Mouse (Mus musculus) layer of hippocampus, postnatal 14 days (tissue): ENCODE results near the gene Tmprss4. TPM values are rescaled to one million over a fixed set of nuclear protein-coding genes. Genes with fewer than 3 reads are reported as not detected.

Source experiments
- DNase-seq, 2 experiments: peaks; one replicate each; pipeline ENCODE4 v3.0.0; 2021 to 2022; ENCODE audit warnings: low spot score in 2 of 2, mixed read lengths in 1 of 2
- total RNA-seq, 2 experiments: library from RNA; stranded (reverse); gene quantifications; 2 replicates each; pipeline ENCODE4 v1.2.3; 2021

Tmprss4 gene
- total RNA-seq, 2 experiments from 2014 or later: not detected

DNA sequence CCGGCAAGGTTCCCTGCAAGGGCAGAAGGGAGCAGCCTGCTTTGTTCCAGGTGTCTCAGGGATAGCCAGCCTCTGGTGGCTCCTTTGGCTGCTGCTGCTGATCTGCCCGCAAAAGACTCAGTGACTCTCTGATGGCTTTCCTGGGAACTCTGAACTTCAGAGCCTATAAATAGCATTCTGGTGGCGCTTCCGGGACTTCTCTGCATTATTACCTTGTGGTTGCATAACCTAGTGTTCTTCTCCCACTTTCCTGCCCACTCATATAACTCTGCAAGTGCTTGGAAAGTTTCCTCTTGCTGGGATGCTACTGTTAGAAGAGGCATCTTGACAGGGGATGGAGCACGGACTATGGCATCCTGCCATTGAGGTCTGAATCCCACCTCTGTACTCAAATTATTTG is 6.3 kb downstream of the Tmprss4 start:
- no peak for DNase-seq

DNA sequence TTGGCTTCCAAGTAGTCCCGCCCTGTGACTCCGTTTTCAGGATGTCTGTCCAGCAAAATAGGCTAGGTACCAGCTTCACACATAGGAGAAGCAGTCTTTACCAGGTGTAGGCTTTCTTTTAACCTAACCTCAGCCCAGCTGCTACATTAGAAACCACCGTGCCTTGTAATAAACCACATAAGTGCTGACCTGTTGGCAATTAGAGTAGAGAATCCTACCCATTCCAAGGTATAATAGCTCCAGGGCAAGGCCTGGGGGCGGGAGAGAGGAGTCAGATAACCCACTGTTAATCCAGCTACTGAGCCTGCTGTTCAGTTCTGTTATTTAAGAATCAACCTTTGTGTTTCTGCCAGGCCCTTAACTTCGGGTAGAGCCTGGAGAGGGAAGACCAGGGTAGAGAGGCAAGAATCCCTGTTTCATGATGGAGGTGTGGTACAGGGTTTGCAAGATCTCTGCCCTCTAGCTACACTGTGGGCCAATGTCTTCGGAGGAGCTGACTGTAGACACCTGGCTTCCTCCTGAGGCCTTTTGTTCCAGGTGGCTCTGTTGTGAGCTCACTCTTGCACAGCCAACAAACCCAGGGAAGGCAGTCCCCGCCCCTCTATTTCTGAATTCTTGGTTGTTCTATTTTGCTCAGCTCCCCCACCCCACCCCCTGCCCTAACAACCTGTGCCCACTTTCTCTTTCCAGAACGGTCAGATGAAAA is 7.6 kb downstream of the Tmprss4 start:
- no peak for DNase-seq

GRCm38 (mm10) chr9:45195468-45195867 is 8.4 kb downstream of the Tmprss4 start:
- no peak for DNase-seq

GRCm38 (mm10) chr9:45189661-45190174 is 14.2 kb downstream of the Tmprss4 start:
- DNase-seq: no peak

DNA sequence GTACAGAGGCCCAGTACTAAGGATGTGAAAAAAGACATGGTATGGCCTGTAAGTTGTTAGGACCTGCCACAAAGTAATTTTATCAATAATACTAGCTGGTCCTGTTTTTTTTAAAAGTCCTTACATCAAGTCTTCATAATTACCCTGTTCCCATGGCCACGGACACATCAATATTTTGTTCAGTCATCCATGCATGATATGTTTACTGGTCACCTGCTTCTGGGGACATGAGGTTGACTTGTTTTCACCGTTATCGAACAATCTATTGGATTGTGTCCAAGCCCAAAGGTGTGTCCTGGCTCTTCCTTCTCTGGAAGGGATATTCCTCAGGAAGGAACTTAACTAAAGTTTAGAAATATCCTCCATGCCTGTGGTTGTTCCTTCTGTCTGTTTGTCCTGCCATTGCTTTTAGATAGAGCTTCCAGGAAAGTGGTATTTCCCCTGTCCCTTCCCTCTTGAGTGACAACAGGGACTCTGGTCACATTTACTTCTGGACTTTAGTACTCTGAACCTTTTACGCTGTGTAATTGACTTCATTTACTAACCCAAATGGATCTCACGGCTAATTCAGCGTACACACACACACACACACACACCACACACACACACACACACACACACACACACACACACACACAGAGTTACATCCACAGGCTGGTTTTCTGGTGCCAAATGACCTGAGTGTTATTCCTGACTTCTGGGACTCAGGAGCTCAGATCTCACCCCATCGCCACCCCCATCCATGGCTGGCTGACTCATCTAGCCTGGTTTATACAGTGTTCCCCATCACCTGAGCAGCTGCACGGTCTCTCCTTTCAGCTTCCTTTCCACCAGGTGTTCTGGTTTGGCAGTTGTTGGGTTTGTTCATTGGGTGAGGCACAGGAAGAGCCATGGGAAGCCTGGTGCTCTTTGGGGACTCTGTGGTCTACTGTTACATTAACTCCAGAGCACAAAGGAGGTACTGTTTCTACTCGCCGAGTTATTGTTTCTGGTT is 15.0 kb downstream of the Tmprss4 start:
- DNase-seq: no peak

GRCm38 (mm10) chr9:45185250-45185649 is 18.6 kb downstream of the Tmprss4 start:
- peak in 1 of 2 experiments; percentile 13 for DNase-seq

- DNase-seq: no peak
Observed at GRCm38 (mm10) chr9:45183266-45183665, 20.6 kb downstream of the Tmprss4 start.

DNA sequence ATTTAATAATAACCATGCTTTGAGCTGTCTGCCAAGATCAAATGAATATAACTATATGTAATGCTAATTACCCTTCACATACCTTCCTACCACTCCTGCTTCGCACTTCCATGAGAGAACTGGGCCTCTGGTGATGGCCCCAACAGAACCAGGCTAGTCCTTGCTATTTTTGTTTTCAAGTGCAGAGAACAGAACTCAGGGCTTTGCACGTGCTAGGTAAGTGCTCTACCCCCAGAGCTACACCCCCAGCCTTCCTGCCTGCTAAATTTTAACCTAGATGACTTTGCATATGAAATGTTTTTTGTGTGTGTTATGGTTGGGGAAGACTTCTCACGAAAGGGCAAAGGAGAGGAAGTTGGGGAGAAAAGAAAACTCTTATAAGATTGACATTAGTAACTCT is 21.4 kb downstream of the Tmprss4 start:
- no peak for DNase-seq

- no peak for DNase-seq
Observed at GRCm38 (mm10) chr9:45181770-45182169, 22.1 kb downstream of the Tmprss4 start, which contains the start of gene BC049352. Gene BC049352 (plus strand): TSS chr9:45182007.

DNA sequence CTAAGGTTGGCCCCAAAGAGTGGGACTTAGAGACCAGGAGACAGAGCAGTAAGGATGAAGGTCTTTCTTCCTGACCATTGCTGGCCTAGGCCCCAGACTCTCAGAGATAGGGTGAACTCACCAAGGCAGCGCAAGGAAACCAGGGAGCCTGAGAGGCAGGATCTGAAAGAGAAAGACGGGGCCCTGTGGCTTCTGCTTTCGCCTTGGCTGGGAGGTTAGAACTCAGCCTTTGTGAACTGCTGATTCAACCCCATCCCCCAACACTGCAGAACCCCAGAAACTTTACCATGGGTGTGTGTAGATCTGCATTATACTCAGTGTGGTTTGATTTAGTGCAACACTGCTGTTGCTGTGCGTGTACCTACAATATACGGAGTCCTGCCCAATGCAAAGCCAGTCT is 24.6 kb downstream of the Tmprss4 start:
- no peak for DNase-seq

- DNase-seq: no peak
Observed at GRCm38 (mm10) chr9:45173475-45173874, 30.4 kb downstream of the Tmprss4 start.

GRCm38 (mm10) chr9:45171073-45171610 is 32.8 kb downstream of the Tmprss4 start:
- DNase-seq: no peak

- no peak for DNase-seq
Observed at GRCm38 (mm10) chr9:45170150-45170549, 33.7 kb downstream of the Tmprss4 start.

GRCm38 (mm10) chr9:45167903-45168302 is 36.0 kb downstream of the Tmprss4 start:
- no peak for DNase-seq

DNA sequence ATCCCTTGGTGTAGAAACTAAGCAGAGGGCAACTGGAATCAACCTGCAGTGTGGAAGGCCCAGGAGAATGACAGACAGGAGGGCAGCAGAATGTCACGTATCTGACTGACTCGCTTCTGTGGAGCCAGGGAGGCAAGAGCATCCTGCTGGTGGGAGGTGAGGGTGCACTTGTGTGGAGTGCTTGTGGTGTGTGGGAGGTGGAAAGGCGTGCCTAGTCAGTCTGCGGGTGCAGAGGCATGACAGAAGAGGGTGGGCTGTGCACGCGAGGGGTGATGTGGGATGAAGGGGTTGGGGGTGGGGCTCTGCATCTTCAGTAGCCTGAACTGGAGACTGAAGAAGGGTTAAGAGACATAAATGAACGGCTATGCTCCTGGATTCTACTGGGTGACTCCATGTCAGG is 50.5 kb downstream of the Tmprss4 start:
- DNase-seq: no peak

GRCm38 (mm10) chr9:45150933-45151332 is 53.0 kb downstream of the Tmprss4 start:
- DNase-seq: no peak

GRCm38 (mm10) chr9:45146267-45146597 is 57.7 kb downstream of the Tmprss4 start:
- peak; percentile 76 to 81 for DNase-seq

GRCm38 (mm10) chr9:45145533-45146266 is 58.2 kb downstream of the Tmprss4 start:
- DNase-seq: no peak

DNA sequence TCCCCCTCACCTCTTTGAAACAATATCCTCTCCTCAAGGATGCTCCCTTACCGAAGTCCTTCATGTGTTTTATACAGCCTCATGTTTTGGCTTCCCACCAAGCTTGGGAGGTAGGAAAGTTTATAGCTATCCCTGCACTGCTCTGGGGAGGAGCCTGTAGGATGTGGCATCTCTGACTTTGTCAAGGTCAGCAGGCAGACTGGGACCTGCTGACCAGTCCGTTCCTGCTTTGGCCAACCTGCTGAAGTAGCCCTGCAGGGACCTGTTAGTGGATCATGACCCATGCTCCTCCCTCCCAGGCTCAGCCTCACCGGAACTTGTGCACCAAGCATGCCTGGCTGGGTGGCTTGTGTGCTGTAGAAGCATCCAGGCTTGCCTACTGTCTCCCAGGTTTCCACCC is 61.2 kb downstream of the Tmprss4 start:
- DNase-seq: no peak

GRCm38 (mm10) chr9:45140945-45141344 is 62.9 kb downstream of the Tmprss4 start:
- no peak for DNase-seq

GRCm38 (mm10) chr9:45139082-45139481 is 64.8 kb downstream of the Tmprss4 start:
- no peak for DNase-seq
